Mouse (Mus musculus): Measurements from ENCODE around the gene Lpar3.

GRCm38 (mm10) chr3:146328749-146329148, 108.0 kb downstream of the Lpar3 start:
- TF ChIP-seq CTCF (conservative IDR thresholded peaks at IDR 0.05; ENCODE audit: low read length) (no peak), NANOG (IDR thresholded peaks at IDR 0.05; ENCODE audit: borderline replicate concordance, low read length) (no peak), POU5F1 (IDR thresholded peaks at IDR 0.05; ENCODE audit: borderline replicate concordance, low read length) (no peak)

All from E14TG2a.4 (cell line).